Comparison of ENCODE assay signal across 7 mouse cellular contexts in genomic region chr4:120380811-120381391, GRCm38 (mm10). TPM values are rescaled to one million over a fixed set of nuclear protein-coding genes. Genes with fewer than 3 reads are reported as not detected.
A peak's percentile ranks its signal among the peaks of the same experiment; 100 is the strongest.
DNase-seq lines count a peak whose midpoint lies in the region; ATAC-seq lines count a peak whose summit lies in the region.

No protein-coding gene starts in this region.

- DNase-seq in adrenal gland, adult (ENCODE audit: inconsistent age in 2 of 2, low spot score in 1 of 2): peak; percentile 88 to 97
- peak; percentile 91 for DNase-seq in embryo, embryonic 11 days
- peak; percentile 68 to 83 for DNase-seq in gastrocnemius, postnatal 36 days
- DNase-seq in left cerebral cortex, postnatal 10 days (ENCODE audit: extremely low spot score in 1 of 2, low spot score in 2 of 2): peak; percentile 62 to 78
- peak; percentile 33 for DNase-seq in right cerebral cortex, postnatal 14 days

- peak; percentile 48 for ATAC-seq in inflammation-experienced regulatory T-cells, adult 6 months
- ATAC-seq in megakaryocyte progenitor cell, adult 5-6 weeks (replicated peaks; ENCODE audit: poor library complexity): peak; percentile 95

- intact Hi-C loops in gastrocnemius, postnatal 36 days (cut with DNase I): loop anchor here (5.0 kb wide), 2 partner anchors 59 to 254 kb away; no protein-coding TSS in a partner anchor
- intact Hi-C loops in left cerebral cortex, postnatal 10 days (cut with DNase I): loop anchor here (2.0 kb wide), 1 partner anchor 156 kb away; no protein-coding TSS in a partner anchor

RNA-seq across cellular contexts. Expression of gene Scmh1, which starts 24.2 kb away (rescaled TPM):
- total RNA-seq in gastrocnemius, postnatal 36 days (2021): 10 to 100 TPM; 37.7 to 39.7 TPM
- 10 to 100 TPM in 1 of 3 experiments, 1 to 10 TPM in 2; 2.8 to 14.9 (median 10.0) TPM for polyA plus RNA-seq in inflammation-experienced regulatory T-cells, adult 6 months (2017; shearing (Covaris generic))
- 100 to 1,000 TPM; 129 TPM for total RNA-seq in left cerebral cortex, postnatal 10 days (2021)
- 50.5 and 60.6 TPM in 2 replicates for total RNA-seq in megakaryocyte progenitor cell, adult 5-6 weeks (2015)
- total RNA-seq in megakaryocyte progenitor cell, adult 5-6 weeks (2017): 11.6 and 16.0 TPM in 2 replicates

Comparison
In these comparisons a context has a peak if more than half of its experiments do, and no peak if none do; other contexts are left out.
1. Peak in every context shown above with its lines: DNase-seq and ATAC-seq.
2. DNase-seq: peak in every context shown above with its lines; median percentile 92 in adrenal gland, adult; 91 in embryo, embryonic 11 days; 76 in gastrocnemius, postnatal 36 days; 70 in left cerebral cortex, postnatal 10 days; 33 in right cerebral cortex, postnatal 14 days.